In the genomic region with DNA sequence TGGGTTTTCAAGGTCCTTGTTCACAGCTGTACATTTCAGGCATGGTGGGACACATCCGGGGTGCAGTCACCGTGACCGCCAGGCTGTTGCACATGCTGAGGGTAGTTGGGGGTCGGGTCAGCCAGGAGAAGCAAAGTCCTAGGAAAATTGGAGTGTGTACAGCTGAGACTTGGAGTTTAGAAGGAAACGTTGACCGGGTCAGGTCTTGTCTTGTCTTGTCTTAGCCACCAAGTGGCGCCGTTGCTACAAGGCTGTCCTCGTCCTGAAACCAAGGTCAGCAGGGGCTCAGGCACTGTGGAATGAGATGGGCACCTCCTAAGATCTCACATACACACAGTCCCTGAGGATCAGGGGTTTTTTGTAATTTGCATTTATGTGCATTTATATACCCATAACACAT, we compare ENCODE assay signal across 9 mouse cellular contexts. TPM values are rescaled to one million over a fixed set of nuclear protein-coding genes. Genes with fewer than 3 reads are reported as not detected.
A peak's percentile ranks its signal among the peaks of the same experiment; 100 is the strongest.
DNase-seq lines count a peak whose midpoint lies in the region; ATAC-seq and TF ChIP-seq lines count a peak whose summit lies in the region.
"Had no signal": no experiment of that assay in that cellular context is flagged by ENCODE, and none has a peak within 500 bp of the region (broad histone marks: within the 10 kb centered on the region; RNA-seq: fewer than 3 reads in every experiment).

No protein-coding gene starts in this region.

- peak; percentile 18 to 71 for DNase-seq in spleen, postnatal 4 days (ENCODE audit: low spot score in 2 of 2)
- no peak for DNase-seq in spleen, adult 12 weeks (ENCODE audit: low spot score)
- DNase-seq in cerebellum, adult 18-20 months = peak; percentile 76 to 81
- peak; percentile 67 for DNase-seq in forelimb bud, embryonic 11.5 days (ENCODE audit: low read depth, low spot score)
- DNase-seq in liver, adult 2 months (ENCODE audit: extremely low read depth, low read depth, low spot score) = no peak
- peak; percentile 67 for DNase-seq in neural tube, embryonic 10.5 days (ENCODE audit: extremely low spot score, low spot score)
- peak; percentile 60 for DNase-seq in thymus, postnatal 4 days

- H3K36me3 ChIP-seq in hindbrain, embryonic 15.5 days = no peaks in the 10 kb centered on the region
- no peaks in the 10 kb centered on the region for H3K36me3 ChIP-seq in liver, adult 2 months (ENCODE audit: control insufficient read depth, insufficient read depth, low read length)
- H3K36me3 ChIP-seq: embryonic facial prominence, embryonic 13.5 days had no signal

- no peaks in the 10 kb centered on the region for H3K9me3 ChIP-seq in hindbrain, embryonic 15.5 days
- H3K9me3 ChIP-seq: embryonic facial prominence, embryonic 13.5 days had no signal

- 0 out of 2 replicates have a peak, but pooled peaks have one; percentile 54 for ATAC-seq in hindbrain, embryonic 15.5 days (ENCODE audit: low FRiP score, low read depth)

- H3K4me3 ChIP-seq in hindbrain, embryonic 15.5 days = no peak overlapping the region
- no peak overlapping the region for H3K4me3 ChIP-seq in liver, adult 2 months (ENCODE audit: insufficient read depth, low read depth, low read length)
- H3K4me3 ChIP-seq: embryonic facial prominence, embryonic 13.5 days had no signal

- no peak for TF ChIP-seq POLR2A in liver, adult 2 months (IDR thresholded peaks at IDR 0.05; ENCODE audit: extremely low read depth, insufficient read depth, low read length)

- no peak overlapping the region for H3K9ac ChIP-seq in hindbrain, embryonic 15.5 days
- H3K9ac ChIP-seq in liver, adult 2 months (ENCODE audit: low read depth, low read length) = no peak overlapping the region
- H3K9ac ChIP-seq: embryonic facial prominence, embryonic 13.5 days had no signal

- TF ChIP-seq CTCF in liver, adult 2 months (IDR thresholded peaks at IDR 0.05; ENCODE audit: low read depth, low read length) = peak; percentile 80

- H3K27me3 ChIP-seq in hindbrain, embryonic 15.5 days = no peaks in the 10 kb centered on the region
- H3K27me3 ChIP-seq in liver, adult 2 months (ENCODE audit: control insufficient read depth, insufficient read depth, low read length) = no peaks in the 10 kb centered on the region
- H3K27me3 ChIP-seq: embryonic facial prominence, embryonic 13.5 days had no signal

- H3K4me2 ChIP-seq in hindbrain, embryonic 15.5 days = no peak overlapping the region
- H3K4me2 ChIP-seq: embryonic facial prominence, embryonic 13.5 days had no signal

- WGBS in hindbrain, embryonic 15.5 days = 5% methylated on average over 9 of the region's 9 CpGs
- WGBS in liver, adult 2 months = 12% methylated on average over 9 of the region's 9 CpGs

- H3K79me2 ChIP-seq in liver, adult 2 months (ENCODE audit: control insufficient read depth, insufficient read depth, low read length) = no peaks in the 10 kb centered on the region

- no peak overlapping the region for H3K27ac ChIP-seq in hindbrain, embryonic 15.5 days (replicated peaks)
- no peak overlapping the region for H3K27ac ChIP-seq in liver, adult 2 months (replicated peaks; ENCODE audit: insufficient read depth, low read depth, low read length)
- H3K27ac ChIP-seq: embryonic facial prominence, embryonic 13.5 days had no signal

- H3K4me1 ChIP-seq in hindbrain, embryonic 15.5 days (replicated peaks) = no peaks in the 10 kb centered on the region
- H3K4me1 ChIP-seq in liver, adult 2 months (ENCODE audit: control insufficient read depth, insufficient read depth, low read length) = no peaks in the 10 kb centered on the region
- H3K4me1 ChIP-seq: embryonic facial prominence, embryonic 13.5 days had no signal

RNA-seq across cellular contexts. Expression of gene Cdk15, which starts 9.1 kb away (rescaled TPM):
- polyA plus RNA-seq in hindbrain, embryonic 15.5 days (2015; fragmentation: Nextera tagmentation; extraction: Ambion mirVana) = 1.0 and 1.6 TPM in 2 replicates
- not detected in 2 replicates for total RNA-seq in liver, adult 2 months (2014; rRNA removed)
- not detected in 2 replicates for polyA plus RNA-seq in liver, adult 2 months (2012; rRNA removed)

RNA-seq across cellular contexts. Expression of gene Als2, which starts 10.6 kb away (rescaled TPM):
- polyA plus RNA-seq in hindbrain, embryonic 15.5 days (2015; fragmentation: Nextera tagmentation; extraction: Ambion mirVana) = 18.2 and 19.9 TPM in 2 replicates
- total RNA-seq in liver, adult 2 months (2014; rRNA removed) = 34.2 and 42.8 TPM in 2 replicates
- 20.2 TPM in 2 replicates for polyA plus RNA-seq in liver, adult 2 months (2012; rRNA removed)

Comparison
In these comparisons a context has a peak if more than half of its experiments do, and no peak if none do; other contexts are left out.
1. DNase-seq: peak in spleen, postnatal 4 days (2 of 2), cerebellum, adult 18-20 months (2 of 2), forelimb bud, embryonic 11.5 days (single experiment), neural tube, embryonic 10.5 days (single experiment) and thymus, postnatal 4 days (single experiment); none in spleen, adult 12 weeks (single experiment) and liver, adult 2 months (single experiment).